Mouse (Mus musculus) stomach, embryonic 14.5 days (tissue): ENCODE data around the gene Armc3. TPM values are rescaled to one million over a fixed set of nuclear protein-coding genes. Genes with fewer than 3 reads are reported as not detected.

Experiments used
- ATAC-seq: fragments of 200-750 bp; cut with Nextera tagmentation; 2 replicates; pipeline ENCODE4 v1.8.0; 2017; ENCODE audit warnings: low read depth, moderate TSS enrichment; ENCODE audit not compliant: insufficient number of reproducible peaks, insufficient read depth, low FRiP score
- H3K27ac ChIP-seq: fragments of 300-500 bp; sonication (generic); 2 replicates; pipeline ENCODE4 v1.5.1; 2014; ENCODE audit warnings: mild to moderate bottlenecking, low read length, moderate library complexity, mixed read lengths
- H3K27me3 ChIP-seq: fragments of 300-500 bp; sonication (generic); 2 replicates; pipeline ENCODE4 v1.6.1; 2014; ENCODE audit warnings: low read length, control low read depth, mixed read lengths; ENCODE audit not compliant: control insufficient read depth, insufficient read depth
- H3K36me3 ChIP-seq: fragments of 300-500 bp; sonication (generic); 2 replicates; pipeline ENCODE4 v1.6.1; 2014; ENCODE audit warnings: mild to moderate bottlenecking, control low read depth, low read length, moderate library complexity, mixed read lengths; ENCODE audit not compliant: control insufficient read depth, insufficient read depth
- H3K4me1 ChIP-seq: fragments of 300-500 bp; sonication (generic); 2 replicates; pipeline ENCODE4 v1.6.1; 2014; ENCODE audit warnings: low read length, control low read depth, mixed read lengths; ENCODE audit not compliant: control insufficient read depth, insufficient read depth
- H3K4me2 ChIP-seq: fragments of 300-500 bp; sonication (generic); replicated peaks from 2 replicates; pipeline ENCODE4 v1.6.1; 2014; ENCODE audit warnings: low read depth, low read length, control low read depth
- H3K4me3 ChIP-seq: fragments of 300-500 bp; sonication (generic); 2 replicates; pipeline ENCODE4 v1.5.1; 2014; ENCODE audit warnings: low read depth, low read length, control low read depth
- H3K9ac ChIP-seq: fragments of 300-500 bp; sonication (generic); replicated peaks from 2 replicates; pipeline ENCODE4 v1.6.1; 2014; ENCODE audit warnings: low read depth, mild to moderate bottlenecking, control low read depth, low read length, moderate library complexity, mixed read lengths
- H3K9me3 ChIP-seq: fragments of 300-500 bp; sonication (generic); 2 replicates; pipeline ENCODE4 v1.6.1; 2016; ENCODE audit warnings: low read depth, low read length, control low read depth; ENCODE audit not compliant: control insufficient read depth
- WGBS: fragments of 180-500 bp; shearing (Covaris S2); extraction: QIAGEN DNeasy Blood & Tissue Kit; methylation state at CpG from one replicate; pipeline ENCODE4 v1.1.7; 2014; 5-methylcytosine and 5-hydroxymethylcytosine counted together
- polyA plus RNA-seq: library from polyadenylated mRNA; unstranded; fragments of >200 nt; fragmentation: Nextera tagmentation; extraction: Ambion mirVana; gene quantifications from 2 replicates; pipeline ENCODE4 v1.2.1, GENCODE M21; 2014

The Armc3 gene
- polyA plus RNA-seq, 1 experiment from 2014 or later: 0.23 TPM

- Histone ChIP-seq H3K27ac (no peak overlapping the region), H3K4me2 (no peak overlapping the region), H3K4me3 (no peak overlapping the region), H3K27me3 (no peaks in the 10 kb centered on the region), H3K36me3 (no peaks in the 10 kb centered on the region), H3K9me3 (no peaks in the 10 kb centered on the region), H3K9ac (no peak overlapping the region), H3K4me1 (0 out of 2 replicates have a peak, but pooled peaks cover 5% of the 10 kb centered on the region)
- 57% methylated on average over 1 of the region's 1 CpGs for WGBS
- ATAC-seq: no peak
Observed at GRCm38 (mm10) chr2:19200112-19200511, 1.0 kb downstream of the Armc3 start.

GRCm38 (mm10) chr2:19201682-19202081, 2.6 kb downstream of the Armc3 start:
- Histone ChIP-seq H3K27me3 (no peaks in the 10 kb centered on the region), H3K4me2 (no peak overlapping the region), H3K9me3 (no peaks in the 10 kb centered on the region), H3K27ac (no peak overlapping the region), H3K36me3 (no peaks in the 10 kb centered on the region), H3K4me3 (no peak overlapping the region), H3K4me1 (0 out of 2 replicates have a peak, but pooled peaks cover 5% of the 10 kb centered on the region), H3K9ac (no peak overlapping the region)
- no peak for ATAC-seq
- WGBS: 43% methylated on average over 2 of the region's 2 CpGs

GRCm38 (mm10) chr2:19234305-19234704, 35.2 kb downstream of the Armc3 start:
- Histone ChIP-seq H3K27me3 (no peaks in the 10 kb centered on the region), H3K27ac (no peak overlapping the region), H3K36me3 (no peaks in the 10 kb centered on the region), H3K4me2 (no peak overlapping the region), H3K4me1 (no peaks in the 10 kb centered on the region), H3K9ac (no peak overlapping the region), H3K4me3 (no peak overlapping the region), H3K9me3 (no peaks in the 10 kb centered on the region)
- WGBS: 87% methylated on average over 5 of the region's 5 CpGs
- no peak for ATAC-seq

- Histone ChIP-seq H3K27me3 (no peaks in the 10 kb centered on the region), H3K36me3 (no peaks in the 10 kb centered on the region), H3K9me3 (no peaks in the 10 kb centered on the region), H3K4me1 (no peaks in the 10 kb centered on the region), H3K4me2 (no peak overlapping the region), H3K27ac (no peak overlapping the region), H3K9ac (no peak overlapping the region), H3K4me3 (no peak overlapping the region)
- ATAC-seq: no peak
- 78% methylated on average over 2 of the region's 2 CpGs for WGBS
Observed at GRCm38 (mm10) chr2:19235193-19235592, 36.1 kb downstream of the Armc3 start.

- no peak overlapping the region for H3K27ac ChIP-seq
- no peak overlapping the region for H3K4me3 ChIP-seq
- no peak overlapping the region for H3K9ac ChIP-seq
- no peaks in the 10 kb centered on the region for H3K4me1 ChIP-seq
- H3K9me3 ChIP-seq: no peaks in the 10 kb centered on the region
- 74% methylated on average over 4 of the region's 4 CpGs for WGBS
- H3K4me2 ChIP-seq: no peak overlapping the region
- H3K27me3 ChIP-seq: no peaks in the 10 kb centered on the region
- ATAC-seq: no peak
- no peaks in the 10 kb centered on the region for H3K36me3 ChIP-seq
Observed at GRCm38 (mm10) chr2:19235614-19236013, 36.5 kb downstream of the Armc3 start.

GRCm38 (mm10) chr2:19238771-19239170, 39.7 kb downstream of the Armc3 start:
- Histone ChIP-seq H3K27ac (no peak overlapping the region), H3K4me3 (no peak overlapping the region), H3K27me3 (no peaks in the 10 kb centered on the region), H3K9ac (no peak overlapping the region), H3K9me3 (no peaks in the 10 kb centered on the region), H3K36me3 (no peaks in the 10 kb centered on the region), H3K4me1 (no peaks in the 10 kb centered on the region), H3K4me2 (no peak overlapping the region)
- WGBS: 59% methylated on average over 2 of the region's 2 CpGs
- no peak for ATAC-seq

- Histone ChIP-seq H3K4me1 (no peaks in the 10 kb centered on the region), H3K9me3 (no peaks in the 10 kb centered on the region), H3K36me3 (no peaks in the 10 kb centered on the region), H3K9ac (no peak overlapping the region), H3K27ac (no peak overlapping the region), H3K4me3 (no peak overlapping the region), H3K4me2 (no peak overlapping the region), H3K27me3 (no peaks in the 10 kb centered on the region)
- ATAC-seq: no peak
- 86% methylated on average over 11 of the region's 11 CpGs for WGBS
Observed at GRCm38 (mm10) chr2:19249611-19250010, 50.5 kb downstream of the Armc3 start.

- no peaks in the 10 kb centered on the region for H3K4me1 ChIP-seq
- H3K4me3 ChIP-seq: no peak overlapping the region
- no peak overlapping the region for H3K4me2 ChIP-seq
- no peak for ATAC-seq
- H3K27ac ChIP-seq: no peak overlapping the region
- no peaks in the 10 kb centered on the region for H3K27me3 ChIP-seq
- no peaks in the 10 kb centered on the region for H3K36me3 ChIP-seq
- H3K9ac ChIP-seq: no peak overlapping the region
- no peaks in the 10 kb centered on the region for H3K9me3 ChIP-seq
- WGBS: 72% methylated on average over 3 of the region's 3 CpGs
Observed at GRCm38 (mm10) chr2:19255037-19255436, 55.9 kb downstream of the Armc3 start.

- ATAC-seq: no peak
Observed at GRCm38 (mm10) chr2:19257255-19257654, 58.2 kb downstream of the Armc3 start.

More at GRCm38 (mm10) chr2:19257255-19257654, 58.2 kb downstream of the Armc3 start:
- Histone ChIP-seq H3K27ac (no peak overlapping the region), H3K9me3 (no peaks in the 10 kb centered on the region), H3K4me3 (no peak overlapping the region), H3K9ac (no peak overlapping the region), H3K36me3 (no peaks in the 10 kb centered on the region), H3K27me3 (no peaks in the 10 kb centered on the region), H3K4me1 (no peaks in the 10 kb centered on the region), H3K4me2 (no peak overlapping the region)
